Mouse (Mus musculus) testis, postnatal 14 days (tissue): ENCODE data around the gene Vmn2r19.
"Not testable (repeated sequence)": the region's sequence is repeated elsewhere in the genome, so short reads cannot be mapped to it uniquely, and the experiment has no call there.

ENCODE experiments used
- DNase-seq: peaks from one replicate; pipeline ENCODE4 v3.0.0; 2021; ENCODE audit warnings: low spot score

The Vmn2r19 gene

GRCm38 (mm10) chr6:123308033-123308432, at the start of gene Vmn2r19:
Vmn2r19 (plus strand) TSS chr6:123308333.
- DNase-seq: no peak

- DNase-seq: no peak
Measured at GRCm38 (mm10) chr6:123258946-123259345, 49.2 kb upstream of the Vmn2r19 start.

DNA sequence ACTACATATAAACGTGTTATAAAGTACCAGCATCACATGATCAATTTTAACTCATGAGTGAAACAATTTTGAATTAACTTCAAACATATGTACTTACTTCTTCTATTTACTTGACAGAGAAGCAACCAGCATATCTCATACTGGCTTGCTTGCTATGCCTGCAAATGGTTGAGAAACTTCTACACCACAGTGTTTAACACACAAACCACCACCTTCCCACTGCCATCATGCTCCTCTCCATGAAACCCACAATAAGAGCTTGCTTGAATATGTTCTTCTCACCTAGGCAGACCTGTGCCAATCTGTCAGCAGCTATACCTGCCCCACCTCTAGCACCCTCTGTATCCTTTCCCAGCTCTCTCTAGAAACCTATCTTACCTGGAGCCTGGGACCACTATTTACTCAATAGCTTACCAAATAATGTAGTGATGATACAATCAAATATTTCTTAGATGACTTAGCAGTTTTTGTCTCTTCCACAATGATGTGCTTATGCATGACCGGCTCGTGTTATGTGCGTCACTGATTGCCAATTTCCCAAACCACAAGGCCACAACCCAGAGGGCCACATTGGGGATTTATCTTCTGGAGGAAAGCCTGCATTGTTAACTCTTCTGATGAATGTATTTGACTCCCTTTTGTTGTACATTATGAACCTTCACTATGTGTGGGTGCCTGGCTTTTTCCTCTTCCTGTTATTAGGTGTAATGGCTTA, 48.1 kb upstream of the Vmn2r19 start:
- DNase-seq: no peak

- no peak for DNase-seq
Measured at GRCm38 (mm10) chr6:123260868-123261267, 47.3 kb upstream of the Vmn2r19 start.

GRCm38 (mm10) chr6:123261555-123262161, 46.5 kb upstream of the Vmn2r19 start, which contains the start of gene Clec4d:
Clec4d (plus strand) TSS chr6:123262111.
- no peak for DNase-seq

- no peak for DNase-seq
Measured at GRCm38 (mm10) chr6:123264194-123264593, 43.9 kb upstream of the Vmn2r19 start.

DNA sequence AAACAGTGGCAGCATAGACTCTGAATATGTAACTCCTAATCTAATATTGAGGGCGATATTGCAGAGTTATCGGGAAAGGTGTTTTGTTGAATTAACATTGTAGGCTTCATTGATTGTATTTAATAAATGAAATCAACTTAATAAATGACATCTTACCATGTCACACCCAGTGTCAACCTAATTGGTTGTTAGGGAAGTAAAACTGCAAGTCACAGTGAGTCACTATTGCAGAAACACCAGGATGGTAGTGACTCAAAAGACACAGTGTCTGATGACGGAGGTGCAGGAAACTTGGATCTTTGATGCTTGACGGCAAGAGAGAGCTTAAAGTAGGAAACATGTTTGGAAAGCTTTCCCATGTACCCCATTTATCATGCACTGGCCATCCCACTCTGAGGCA, 42.3 kb upstream of the Vmn2r19 start:
- no peak for DNase-seq

GRCm38 (mm10) chr6:123266945-123267344, 41.2 kb upstream of the Vmn2r19 start:
- DNase-seq: no peak

- DNase-seq: no peak
Measured at GRCm38 (mm10) chr6:123279443-123279842, 28.7 kb upstream of the Vmn2r19 start.

- DNase-seq: no peak
Measured at GRCm38 (mm10) chr6:123286311-123286710, 21.8 kb upstream of the Vmn2r19 start.

- DNase-seq: no peak
Measured at GRCm38 (mm10) chr6:123288931-123289330, 19.2 kb upstream of the Vmn2r19 start.

GRCm38 (mm10) chr6:123289753-123290152, 18.4 kb upstream of the Vmn2r19 start, which contains the start of gene Clec4e:
Clec4e (minus strand) TSS chr6:123289870.
- no peak for DNase-seq

- DNase-seq: no peak
Measured at GRCm38 (mm10) chr6:123292751-123293400, 15.3 kb upstream of the Vmn2r19 start.

GRCm38 (mm10) chr6:123293509-123293908, 14.6 kb upstream of the Vmn2r19 start:
- DNase-seq: not testable (repeated sequence)

DNA sequence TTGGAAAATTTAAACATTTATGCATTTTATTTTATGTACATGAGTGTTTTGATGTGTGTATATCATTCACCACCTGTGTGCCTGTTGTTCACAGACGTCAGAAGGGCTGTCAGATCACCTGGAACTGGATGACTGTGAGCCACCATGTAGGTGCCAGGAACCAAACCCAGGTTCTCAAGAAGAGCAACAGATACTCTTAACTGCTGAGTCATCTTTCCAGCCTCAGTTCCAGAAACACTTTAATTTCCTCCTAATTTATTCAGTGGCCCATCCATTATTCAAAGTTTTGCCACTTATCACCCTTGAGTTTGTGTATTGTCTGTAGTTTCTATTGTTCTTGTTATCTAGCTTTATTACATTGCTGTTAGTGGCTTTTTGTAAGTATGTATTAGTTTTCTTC, 11.4 kb upstream of the Vmn2r19 start:
- DNase-seq: no peak

- not testable (repeated sequence) for DNase-seq
Measured at GRCm38 (mm10) chr6:123306315-123306714, 1.8 kb upstream of the Vmn2r19 start.

- DNase-seq: no peak
Measured at GRCm38 (mm10) chr6:123332503-123332902, 24.4 kb downstream of the Vmn2r19 start.

DNA sequence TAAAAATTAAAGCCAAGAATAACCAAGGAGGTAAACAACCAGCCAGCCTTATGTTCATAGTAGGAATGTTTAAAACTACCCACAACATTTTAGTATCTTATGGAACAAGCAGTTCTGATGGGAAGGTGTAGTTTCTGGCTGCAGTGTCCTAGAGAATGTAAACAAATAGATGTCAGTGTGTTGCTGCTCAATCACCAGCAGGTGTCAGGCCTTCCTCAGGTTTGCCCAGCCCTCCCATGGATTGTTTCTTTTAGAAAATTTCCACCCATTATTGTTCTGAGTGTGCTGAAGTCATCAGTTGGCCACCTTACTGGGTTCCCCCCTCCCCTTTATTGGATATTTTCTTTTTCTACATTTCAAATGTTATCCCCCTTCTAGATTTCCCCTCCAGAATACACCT, 32.0 kb downstream of the Vmn2r19 start:
- DNase-seq: no peak

DNA sequence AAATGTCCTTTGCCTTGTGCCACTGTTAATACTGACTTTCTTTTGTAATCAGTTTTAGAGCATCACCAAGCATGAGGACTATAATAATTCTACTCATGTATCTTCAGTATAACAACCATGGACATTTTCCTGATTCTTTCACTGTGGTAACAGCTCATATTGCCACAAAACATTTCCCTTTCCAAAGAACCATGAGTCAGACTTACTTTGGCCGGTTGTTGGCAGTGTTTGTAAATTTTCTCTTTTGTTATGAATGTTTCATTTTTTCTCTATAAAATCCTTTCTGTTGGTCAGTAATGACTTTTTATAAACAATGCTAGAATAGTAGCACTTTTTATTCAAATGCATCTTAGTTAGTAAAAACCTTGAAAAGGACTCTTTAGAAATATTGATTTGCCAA, 38.0 kb downstream of the Vmn2r19 start:
- no peak for DNase-seq
